Mouse (Mus musculus): ENCODE measurements around the gene Coro6.

DNA sequence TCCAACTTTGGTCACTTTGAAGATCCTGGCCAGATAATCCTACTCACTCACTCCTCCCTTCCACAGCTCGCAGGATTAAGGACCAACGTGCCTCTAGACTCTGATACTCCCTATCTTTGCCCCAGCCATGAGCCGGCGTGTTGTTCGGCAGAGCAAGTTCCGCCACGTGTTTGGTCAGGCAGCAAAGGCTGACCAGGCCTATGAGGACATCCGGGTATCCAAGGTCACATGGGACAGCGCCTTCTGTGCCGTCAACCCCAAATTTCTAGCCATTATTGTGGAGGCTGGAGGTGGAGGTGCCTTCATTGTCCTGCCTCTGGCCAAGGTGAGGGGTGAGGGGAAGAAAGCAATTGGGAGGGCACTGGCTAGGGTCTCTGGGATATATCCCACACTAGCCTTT lies 1.6 kb downstream of the Coro6 start:
- TF ChIP-seq CTCF (IDR thresholded peaks at IDR 0.05 in 2 of 3, conservative IDR thresholded peaks at IDR 0.05 in 1 of 3; ENCODE audit: control insufficient read depth in 1 of 3, insufficient read depth in 1 of 3, low read depth in 2 of 3, low read length in 3 of 3, poor library complexity in 1 of 3, severe bottlenecking in 1 of 3) (no peak), HCFC1 (IDR thresholded peaks at IDR 0.05; ENCODE audit: low read depth, low read length) (no peak), TBP (IDR thresholded peaks at IDR 0.05; ENCODE audit: low read depth, low read length) (no peak), RCOR1 (IDR thresholded peaks at IDR 0.05; ENCODE audit: low read depth, low read length) (no peak), USF1 (IDR thresholded peaks at IDR 0.05; ENCODE audit: low read depth, low read length) (no peak), MYC (IDR thresholded peaks at IDR 0.05; ENCODE audit: low read depth, low read length) (no peak), TAL1 (IDR thresholded peaks at IDR 0.05; ENCODE audit: low read length) (no peak), POLR2A (IDR thresholded peaks at IDR 0.05; ENCODE audit: control insufficient read depth in 1 of 2, insufficient read depth in 1 of 2, low read depth in 1 of 2, low read length in 2 of 2, poor library complexity in 1 of 2) (no peak), EP300 (IDR thresholded peaks at IDR 0.05; ENCODE audit: low read depth in 1 of 2, low read length in 2 of 2) (no peak), SIN3A (IDR thresholded peaks at IDR 0.05; ENCODE audit: low read length) (no peak), BHLHE40 (IDR thresholded peaks at IDR 0.05; ENCODE audit: borderline replicate concordance, low read depth, low read length) (no peak), TCF12 (IDR thresholded peaks at IDR 0.05; ENCODE audit: low read depth, low read length) (no peak)
